Mouse (Mus musculus) spleen, adult 2 months (tissue): Measurements from ENCODE around the gene Ugt1a7c. TPM values are rescaled to one million over a fixed set of nuclear protein-coding genes. Genes with fewer than 3 reads are reported as not detected.

Source experiments
- DNase-seq, 2 experiments: peaks; one replicate each; pipeline versions ENCODE4 v3.0.0 to v3.0.0-alpha.2; 2012 to 2021; ENCODE audit warnings: low spot score in 2 of 2, low read depth in 1 of 2
- H3K27ac ChIP-seq: fragments of 200-500 bp; 2 replicates; pipeline ENCODE4 v1.5.1; 2012; ENCODE audit warnings: low read length, inconsistent platforms; ENCODE audit not compliant: insufficient read depth
- H3K27me3 ChIP-seq: fragments of 200-500 bp; 2 replicates; pipeline ENCODE4 v1.6.1; 2012; ENCODE audit warnings: mild to moderate bottlenecking, moderate library complexity, low read length, inconsistent platforms; ENCODE audit not compliant: control insufficient read depth, insufficient read depth
- H3K36me3 ChIP-seq: fragments of 200-500 bp; 2 replicates; pipeline ENCODE4 v1.6.1; 2012; ENCODE audit warnings: mild to moderate bottlenecking, low read length, inconsistent platforms; ENCODE audit not compliant: control insufficient read depth, insufficient read depth
- H3K4me1 ChIP-seq: fragments of 200-500 bp; 2 replicates; pipeline ENCODE4 v1.6.1; 2011; ENCODE audit warnings: inconsistent platforms; ENCODE audit not compliant: control insufficient read depth, insufficient read depth, insufficient read length
- H3K4me3 ChIP-seq: fragments of 200-500 bp; 2 replicates; pipeline ENCODE4 v1.5.1; 2011; ENCODE audit warnings: mild to moderate bottlenecking, inconsistent platforms; ENCODE audit not compliant: insufficient read depth, insufficient read length; ENCODE audit errors: extremely low read depth
- CTCF ChIP-seq: fragments of 200-500 bp; IDR thresholded peaks from 2 replicates; pipeline ENCODE4 v1.5.1; 2011; ENCODE audit warnings: mild to moderate bottlenecking, inconsistent platforms; ENCODE audit not compliant: insufficient read depth, insufficient read length, insufficient replicate concordance; ENCODE audit errors: extremely low read depth
- POLR2A ChIP-seq: fragments of 200-500 bp; IDR thresholded peaks from 2 replicates; pipeline ENCODE4 v1.6.1; 2011; ENCODE audit warnings: low read depth, low read length, inconsistent platforms
- WGBS: fragments of 180-500 bp; shearing (Covaris S2); methylation state at CpG from one replicate; pipeline ENCODE4 v1.1.7; 2018; 5-methylcytosine and 5-hydroxymethylcytosine counted together
- polyA plus RNA-seq: library from polyadenylated mRNA; depleted of rRNA; stranded (reverse); fragments of >200 nt; gene quantifications from 2 replicates; pipeline ENCODE4 v1.2.3, GENCODE M21; 2012

Ugt1a7c gene
- polyA plus RNA-seq, 1 experiment, result 1.5 TPM

DNA sequence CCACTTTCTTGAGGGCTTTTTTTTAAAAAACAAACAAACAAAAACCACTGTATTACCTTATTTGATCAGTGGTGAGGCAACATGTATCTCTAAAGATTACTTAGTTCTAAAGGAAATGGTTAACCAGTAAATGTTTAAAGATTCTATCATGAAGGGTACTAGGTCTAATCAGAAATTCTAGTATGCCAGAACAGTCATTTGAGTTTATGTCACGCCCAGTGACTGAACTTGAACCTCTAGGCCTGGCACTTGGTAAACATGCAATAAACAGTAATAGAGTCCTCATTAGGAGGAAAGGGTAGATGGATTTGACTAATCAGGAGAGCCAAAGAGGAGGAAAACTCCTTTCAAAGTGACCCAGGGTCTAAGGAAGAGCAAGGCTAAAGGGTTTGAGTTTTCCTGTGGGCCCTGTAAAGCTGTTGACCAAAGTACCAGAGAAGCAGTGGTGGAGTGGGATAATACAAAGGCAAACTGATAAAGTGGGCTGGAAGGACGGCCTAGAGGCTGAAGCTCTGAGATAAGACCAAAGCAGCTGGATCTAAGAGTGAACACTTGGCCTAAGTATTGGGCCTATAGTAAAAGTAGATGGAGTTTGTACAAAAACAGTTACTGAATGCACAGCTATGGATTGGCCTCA, 112.1 kb downstream of the Ugt1a7c start:
- WGBS, result 81% methylated on average over 2 of the region's 2 CpGs
- no peak overlapping the region for H3K27ac ChIP-seq
- peaks cover 3% of the 10 kb centered on the region; the same call in 1 of the 2 replicates for H3K4me1 ChIP-seq
- no peaks in the 10 kb centered on the region for H3K36me3 ChIP-seq
- DNase-seq, result no peak
- TF ChIP-seq POLR2A, result no peak
- no peak for TF ChIP-seq CTCF
- no peaks in the 10 kb centered on the region for H3K27me3 ChIP-seq
- H3K4me3 ChIP-seq, result no peak overlapping the region

DNA sequence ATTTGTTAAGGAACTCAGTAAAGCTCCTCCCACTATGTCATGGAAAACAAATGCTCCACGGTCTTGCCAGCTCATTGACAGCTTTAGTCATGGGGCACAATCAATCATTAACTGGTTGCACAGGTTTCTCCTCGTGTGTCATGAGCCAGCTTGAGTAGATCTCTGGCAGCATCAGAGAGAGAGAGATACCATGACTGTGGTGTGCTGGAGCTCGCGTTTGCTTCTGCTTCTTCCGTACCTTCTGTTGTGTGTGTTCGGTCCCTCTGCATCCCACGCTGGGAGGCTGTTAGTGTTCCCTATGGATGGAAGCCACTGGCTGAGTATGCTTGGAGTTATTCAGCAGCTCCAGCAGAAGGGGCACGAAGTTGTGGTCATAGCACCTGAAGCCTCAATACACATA, 117.0 kb downstream of the Ugt1a7c start, which contains the start of gene Ugt1a1:
Gene Ugt1a1, plus strand, starts transcription at position 148 of the 400 bp plus-strand sequence.
- DNase-seq, result peak in 1 of 2 experiments; percentile 12
- H3K36me3 ChIP-seq, result no peaks in the 10 kb centered on the region
- H3K4me1 ChIP-seq, result no peaks in the 10 kb centered on the region
- H3K27ac ChIP-seq, result no peak within 1 kb of the TSS
- no peaks in the 10 kb centered on the region for H3K27me3 ChIP-seq
- TF ChIP-seq POLR2A (no peak), CTCF (no peak)
- WGBS, result 72% methylated on average over 8 of the region's 8 CpGs
- no peak within 1 kb of the TSS for H3K4me3 ChIP-seq

GRCm38 (mm10) chr1:88212341-88213045, 117.6 kb downstream of the Ugt1a7c start:
- peak in 1 of 2 experiments; percentile 4 for DNase-seq
- Histone ChIP-seq H3K4me3 (no peak overlapping the region), H3K4me1 (no peaks in the 10 kb centered on the region), H3K36me3 (no peaks in the 10 kb centered on the region), H3K27ac (no peak overlapping the region), H3K27me3 (no peaks in the 10 kb centered on the region)
- WGBS, result 63% methylated on average over 8 of the region's 8 CpGs
- no peak for TF ChIP-seq CTCF
- no peak for TF ChIP-seq POLR2A

- no peak for TF ChIP-seq POLR2A
- TF ChIP-seq CTCF, result no peak
- no peaks in the 10 kb centered on the region for H3K4me1 ChIP-seq
- H3K27me3 ChIP-seq, result no peaks in the 10 kb centered on the region
- WGBS, result 77% methylated on average over 1 of the region's 1 CpGs
- H3K36me3 ChIP-seq, result no peaks in the 10 kb centered on the region
- no peak overlapping the region for H3K27ac ChIP-seq
- H3K4me3 ChIP-seq, result no peak overlapping the region
- DNase-seq, result peak in 1 of 2 experiments; percentile 1
These were observed 118.2 kb downstream of the Ugt1a7c start for GRCm38 (mm10) chr1:88213061-88213460.

- TF ChIP-seq CTCF (no peak), POLR2A (no peak)
- H3K4me3 ChIP-seq, result no peak overlapping the region
- WGBS, result 79% methylated on average over 2 of the region's 2 CpGs
- H3K36me3 ChIP-seq, result no peaks in the 10 kb centered on the region
- H3K27ac ChIP-seq, result no peak overlapping the region
- H3K4me1 ChIP-seq, result no peaks in the 10 kb centered on the region
- DNase-seq, result peak in 1 of 2 experiments; percentile 7
- no peaks in the 10 kb centered on the region for H3K27me3 ChIP-seq
These were observed 119.1 kb downstream of the Ugt1a7c start for GRCm38 (mm10) chr1:88213766-88214461.

GRCm38 (mm10) chr1:88214462-88214952, 119.6 kb downstream of the Ugt1a7c start:
- H3K27ac ChIP-seq, result no peak overlapping the region
- TF ChIP-seq CTCF (no peak), POLR2A (no peak)
- WGBS, result 77% methylated on average over 2 of the region's 2 CpGs
- no peaks in the 10 kb centered on the region for H3K27me3 ChIP-seq
- H3K36me3 ChIP-seq, result no peaks in the 10 kb centered on the region
- no peak overlapping the region for H3K4me3 ChIP-seq
- H3K4me1 ChIP-seq, result no peaks in the 10 kb centered on the region
- no peak for DNase-seq
